Mouse (Mus musculus): ENCODE results near the gene D230025D16Rik. TPM values are rescaled to one million over a fixed set of nuclear protein-coding genes. Genes with fewer than 3 reads are reported as not detected.
A peak's percentile ranks its signal among the peaks of the same experiment; 100 is the strongest.
"Not testable (repeated sequence)": the region's sequence is repeated elsewhere in the genome, so short reads cannot be mapped to it uniquely, and the experiment has no call there.

D230025D16Rik gene
- total RNA-seq, 2 experiments from 2014 or later = 38.9 to 39.2 TPM

- peak; percentile 55 for TF ChIP-seq CTCF (conservative IDR thresholded peaks at IDR 0.05)
- Histone ChIP-seq H3K27ac (peak overlapping the region; percentile 70), H3K4me3 (peak overlapping the region; percentile 51)
- DNase-seq (ENCODE audit: low spot score in 2 of 2) = peak; percentile 89 to 90
Measured at GRCm38 (mm10) chr8:105278911-105279334, 54.0 kb downstream of the D230025D16Rik start.

GRCm38 (mm10) chr8:105280567-105280966 lies 55.6 kb downstream of the D230025D16Rik start:
- H3K4me3 ChIP-seq = no peak overlapping the region
- DNase-seq (ENCODE audit: low spot score in 2 of 2) = no peak
- H3K27ac ChIP-seq = no peak overlapping the region
- no peak for TF ChIP-seq CTCF (conservative IDR thresholded peaks at IDR 0.05)

GRCm38 (mm10) chr8:105281821-105282220 lies 56.9 kb downstream of the D230025D16Rik start:
- Histone ChIP-seq H3K27ac (no peak overlapping the region), H3K4me3 (no peak overlapping the region)
- DNase-seq (ENCODE audit: low spot score in 2 of 2) = no peak
- TF ChIP-seq CTCF (conservative IDR thresholded peaks at IDR 0.05) = no peak

- TF ChIP-seq CTCF (conservative IDR thresholded peaks at IDR 0.05) = no peak
- Histone ChIP-seq H3K27ac (no peak overlapping the region), H3K4me3 (no peak overlapping the region)
- DNase-seq (ENCODE audit: low spot score in 2 of 2) = no peak
Measured at GRCm38 (mm10) chr8:105282239-105282638, 57.3 kb downstream of the D230025D16Rik start.

GRCm38 (mm10) chr8:105283074-105283473 lies 58.1 kb downstream of the D230025D16Rik start:
- Histone ChIP-seq H3K27ac (0 out of 2 replicates have a peak overlapping the region, but pooled peaks have one; percentile 39), H3K4me3 (peak overlapping the region; percentile 18; the same call in 1 of the 2 replicates)
- peak; percentile 81 for TF ChIP-seq CTCF (conservative IDR thresholded peaks at IDR 0.05)
- DNase-seq (ENCODE audit: low spot score in 2 of 2) = no peak

- TF ChIP-seq CTCF (conservative IDR thresholded peaks at IDR 0.05) = no peak
- no peak overlapping the region for H3K27ac ChIP-seq
- no peak for DNase-seq (ENCODE audit: low spot score in 2 of 2)
- H3K4me3 ChIP-seq = no peak overlapping the region
Measured at GRCm38 (mm10) chr8:105285514-105285913, 60.6 kb downstream of the D230025D16Rik start.

- no peak overlapping the region for H3K4me3 ChIP-seq
- no peak overlapping the region for H3K27ac ChIP-seq
- peak; percentile 30 for TF ChIP-seq CTCF (conservative IDR thresholded peaks at IDR 0.05)
- DNase-seq (ENCODE audit: low spot score in 2 of 2) = no peak
Measured at GRCm38 (mm10) chr8:105286907-105287306, 62.0 kb downstream of the D230025D16Rik start.

- no peak for DNase-seq (ENCODE audit: low spot score in 2 of 2)
- Histone ChIP-seq H3K27ac (no peak overlapping the region), H3K4me3 (peak overlapping the region; percentile 78; the same call in 1 of the 2 replicates)
- TF ChIP-seq CTCF (conservative IDR thresholded peaks at IDR 0.05) = no peak
Measured at GRCm38 (mm10) chr8:105288231-105288630, 63.3 kb downstream of the D230025D16Rik start.

GRCm38 (mm10) chr8:105288958-105289732 lies 64.2 kb downstream of the D230025D16Rik start:
- peak; percentile 94 to 96 for DNase-seq (ENCODE audit: low spot score in 2 of 2)
- Histone ChIP-seq H3K4me3 (peak overlapping the region; percentile 78), H3K27ac (peak overlapping the region; percentile 89)
- TF ChIP-seq CTCF (conservative IDR thresholded peaks at IDR 0.05) = peak; percentile 40

GRCm38 (mm10) chr8:105289805-105290460 lies 65.0 kb downstream of the D230025D16Rik start, which contains the start of gene 4931428F04Rik:
Gene 4931428F04Rik, minus strand, starts transcription at chr8:105289864.
- Histone ChIP-seq H3K27ac (peak within 1 kb of the TSS; percentile 89), H3K4me3 (peak within 1 kb of the TSS; percentile 78)
- DNase-seq (ENCODE audit: low spot score in 2 of 2) = peak in 1 of 2 experiments; percentile 53
- TF ChIP-seq CTCF (conservative IDR thresholded peaks at IDR 0.05) = peak; percentile 67

- peak; percentile 61 to 80 for DNase-seq (ENCODE audit: low spot score in 2 of 2)
- Histone ChIP-seq H3K4me3 (peak overlapping the region; percentile 78), H3K27ac (no peak overlapping the region)
- peak; percentile 94 for TF ChIP-seq CTCF (conservative IDR thresholded peaks at IDR 0.05)
Measured at GRCm38 (mm10) chr8:105290554-105291314, 65.8 kb downstream of the D230025D16Rik start.

- not testable (repeated sequence) for DNase-seq (ENCODE audit: low spot score in 2 of 2); H3K27ac ChIP-seq; H3K4me3 ChIP-seq
Measured at GRCm38 (mm10) chr8:105291364-105291763, 66.4 kb downstream of the D230025D16Rik start.

- peak; percentile 65 for TF ChIP-seq CTCF (conservative IDR thresholded peaks at IDR 0.05)
- DNase-seq (ENCODE audit: low spot score in 2 of 2); H3K4me3 ChIP-seq: not testable (repeated sequence)
Measured at GRCm38 (mm10) chr8:105291802-105292201, 66.9 kb downstream of the D230025D16Rik start.

More at GRCm38 (mm10) chr8:105291802-105292201, 66.9 kb downstream of the D230025D16Rik start:
- H3K27ac ChIP-seq = not testable (repeated sequence)

Data from layer of hippocampus, adult 2 months (tissue).